Mouse (Mus musculus): ENCODE measurements at regions not wholly inside any gene's neighbourhood (a gene's known extent, or its start where the extent isn't known, plus 50 kb on each side); places are given as distances from the start of the nearest gene placed in this dataset.

GRCm38 (mm10) chr10:120576148-120576547, 99.9 kb upstream of the Hmga2 start:
- ATAC-seq (ENCODE audit: insufficient number of reproducible peaks, insufficient read depth, low FRiP score, low TSS enrichment), result no peak
- no peak overlapping the region for H3K27ac ChIP-seq
- no peak overlapping the region for H3K9ac ChIP-seq
- no peak overlapping the region for H3K4me2 ChIP-seq (replicated peaks)
- no peaks in the 10 kb centered on the region for H3K9me3 ChIP-seq
- no peaks in the 10 kb centered on the region for H3K27me3 ChIP-seq
- H3K36me3 ChIP-seq, result no peaks in the 10 kb centered on the region
- WGBS, result 17% methylated on average over 4 of the region's 4 CpGs
- H3K4me1 ChIP-seq, result 0 out of 2 replicates have a peak, but pooled peaks cover 14% of the 10 kb centered on the region
- H3K4me3 ChIP-seq, result no peak overlapping the region

- WGBS, result 3% methylated on average over 6 of the region's 6 CpGs
- Histone ChIP-seq H3K36me3 (no peaks in the 10 kb centered on the region), H3K27me3 (no peaks in the 10 kb centered on the region), H3K4me1 (0 out of 2 replicates have a peak, but pooled peaks cover 17% of the 10 kb centered on the region), H3K9ac (no peak overlapping the region), H3K4me3 (no peak overlapping the region), H3K9me3 (no peaks in the 10 kb centered on the region), H3K4me2 (replicated peaks) (0 out of 2 replicates have a peak overlapping the region, but pooled peaks have one; percentile 6), H3K27ac (no peak overlapping the region)
- no peak for ATAC-seq (ENCODE audit: insufficient number of reproducible peaks, insufficient read depth, low FRiP score, low TSS enrichment)
Measured at GRCm38 (mm10) chr10:120571340-120571739, 95.1 kb upstream of the Hmga2 start.

GRCm38 (mm10) chr10:120565992-120566391, 89.7 kb upstream of the Hmga2 start:
- WGBS, result 87% methylated on average over 4 of the region's 4 CpGs
- Histone ChIP-seq H3K36me3 (no peaks in the 10 kb centered on the region), H3K9me3 (no peaks in the 10 kb centered on the region), H3K4me1 (peaks cover 14% of the 10 kb centered on the region), H3K27ac (no peak overlapping the region), H3K4me3 (no peak overlapping the region), H3K27me3 (no peaks in the 10 kb centered on the region), H3K9ac (no peak overlapping the region), H3K4me2 (replicated peaks) (no peak overlapping the region)
- ATAC-seq (ENCODE audit: insufficient number of reproducible peaks, insufficient read depth, low FRiP score, low TSS enrichment), result no peak

GRCm38 (mm10) chr10:120564859-120565258, 88.6 kb upstream of the Hmga2 start:
- 0 out of 2 replicates have a peak, but pooled peaks cover 3% of the 10 kb centered on the region for H3K9me3 ChIP-seq
- no peaks in the 10 kb centered on the region for H3K36me3 ChIP-seq
- H3K4me1 ChIP-seq, result peaks cover 8% of the 10 kb centered on the region
- peak overlapping the region; percentile 45 for H3K4me2 ChIP-seq (replicated peaks)
- 20% methylated on average over 14 of the region's 14 CpGs for WGBS
- H3K27me3 ChIP-seq, result no peaks in the 10 kb centered on the region
- no peak; the same call in 1 of the 2 replicates for ATAC-seq (ENCODE audit: insufficient number of reproducible peaks, insufficient read depth, low FRiP score, low TSS enrichment)
- H3K27ac ChIP-seq, result 0 out of 2 replicates have a peak overlapping the region, but pooled peaks have one; percentile 8
- H3K4me3 ChIP-seq, result no peak overlapping the region
- H3K9ac ChIP-seq, result no peak overlapping the region

GRCm38 (mm10) chr10:120563926-120564325, 87.7 kb upstream of the Hmga2 start:
- Histone ChIP-seq H3K27ac (peak overlapping the region; percentile 32; the same call in 1 of the 2 replicates), H3K4me2 (replicated peaks) (no peak overlapping the region), H3K4me3 (no peak overlapping the region), H3K9ac (no peak overlapping the region), H3K9me3 (0 out of 2 replicates have a peak, but pooled peaks cover 3% of the 10 kb centered on the region), H3K4me1 (peaks cover 8% of the 10 kb centered on the region), H3K36me3 (no peaks in the 10 kb centered on the region), H3K27me3 (no peaks in the 10 kb centered on the region)
- 14% methylated on average over 10 of the region's 10 CpGs for whole genome bisulfite sequencing
- ATAC-seq (ENCODE audit: insufficient number of reproducible peaks, insufficient read depth, low FRiP score, low TSS enrichment), result no peak

- Histone ChIP-seq H3K9me3 (0 out of 2 replicates have a peak, but pooled peaks cover 3% of the 10 kb centered on the region), H3K9ac (no peak overlapping the region), H3K27ac (no peak overlapping the region), H3K4me3 (no peak overlapping the region), H3K27me3 (no peaks in the 10 kb centered on the region), H3K4me2 (replicated peaks) (no peak overlapping the region), H3K4me1 (peaks cover 8% of the 10 kb centered on the region), H3K36me3 (no peaks in the 10 kb centered on the region)
- no peak for ATAC-seq (ENCODE audit: insufficient number of reproducible peaks, insufficient read depth, low FRiP score, low TSS enrichment)
- 94% methylated on average over 5 of the region's 5 CpGs for WGBS
Measured at GRCm38 (mm10) chr10:120561821-120562220, 85.6 kb upstream of the Hmga2 start.

- H3K36me3 ChIP-seq, result no peaks in the 10 kb centered on the region
- H3K4me1 ChIP-seq, result peaks cover 3% of the 10 kb centered on the region; the same call in 1 of the 2 replicates
- H3K9ac ChIP-seq, result no peak overlapping the region
- peak overlapping the region; percentile 52; the same call in 1 of the 2 replicates for H3K27ac ChIP-seq
- ATAC-seq (ENCODE audit: insufficient number of reproducible peaks, insufficient read depth, low FRiP score, low TSS enrichment), result no peak
- 51% methylated on average over 10 of the region's 10 CpGs for WGBS
- H3K9me3 ChIP-seq, result 0 out of 2 replicates have a peak, but pooled peaks cover 3% of the 10 kb centered on the region
- no peak overlapping the region for H3K4me2 ChIP-seq (replicated peaks)
- H3K4me3 ChIP-seq, result no peak overlapping the region
- H3K27me3 ChIP-seq, result no peaks in the 10 kb centered on the region
Measured at GRCm38 (mm10) chr10:120557850-120558447, 81.7 kb upstream of the Hmga2 start.

GRCm38 (mm10) chr10:120556116-120556515, 79.8 kb upstream of the Hmga2 start:
- no peaks in the 10 kb centered on the region for H3K27me3 ChIP-seq
- peaks cover 10% of the 10 kb centered on the region; the same call in 1 of the 2 replicates for H3K4me1 ChIP-seq
- no peak overlapping the region for H3K4me2 ChIP-seq (replicated peaks)
- 76% methylated on average over 9 of the region's 9 CpGs for WGBS
- H3K4me3 ChIP-seq, result no peak overlapping the region
- H3K9me3 ChIP-seq, result 0 out of 2 replicates have a peak, but pooled peaks cover 3% of the 10 kb centered on the region
- no peak for ATAC-seq (ENCODE audit: insufficient number of reproducible peaks, insufficient read depth, low FRiP score, low TSS enrichment)
- no peak overlapping the region for H3K27ac ChIP-seq
- H3K9ac ChIP-seq, result no peak overlapping the region
- no peaks in the 10 kb centered on the region for H3K36me3 ChIP-seq

GRCm38 (mm10) chr10:120553097-120553453, 76.8 kb upstream of the Hmga2 start:
- under 1% methylated on average over 16 of the region's 16 CpGs for WGBS
- no peaks in the 10 kb centered on the region for H3K36me3 ChIP-seq
- H3K9me3 ChIP-seq, result no peaks in the 10 kb centered on the region
- H3K27me3 ChIP-seq, result no peaks in the 10 kb centered on the region
- H3K4me3 ChIP-seq, result peak overlapping the region; percentile 57
- H3K9ac ChIP-seq, result peak overlapping the region; percentile 68
- H3K4me1 ChIP-seq, result peaks cover 11% of the 10 kb centered on the region; the same call in 1 of the 2 replicates
- H3K4me2 ChIP-seq (replicated peaks), result peak overlapping the region; percentile 98
- ATAC-seq (ENCODE audit: insufficient number of reproducible peaks, insufficient read depth, low FRiP score, low TSS enrichment), result peak; percentile 42; the same call in 1 of the 2 replicates
- H3K27ac ChIP-seq, result peak overlapping the region; percentile 93

- peak; percentile 89 for ATAC-seq (ENCODE audit: insufficient number of reproducible peaks, insufficient read depth, low FRiP score, low TSS enrichment)
- H3K9ac ChIP-seq, result peak overlapping the region; percentile 68
- H3K4me1 ChIP-seq, result peaks cover 11% of the 10 kb centered on the region; the same call in 1 of the 2 replicates
- WGBS, result under 1% methylated on average over 56 of the region's 56 CpGs
- H3K36me3 ChIP-seq, result no peaks in the 10 kb centered on the region
- peak overlapping the region; percentile 93 for H3K27ac ChIP-seq
- H3K4me3 ChIP-seq, result peak overlapping the region; percentile 57
- H3K9me3 ChIP-seq, result no peaks in the 10 kb centered on the region
- peak overlapping the region; percentile 98 for H3K4me2 ChIP-seq (replicated peaks)
- H3K27me3 ChIP-seq, result no peaks in the 10 kb centered on the region
Measured at GRCm38 (mm10) chr10:120552341-120553096, 76.2 kb upstream of the Hmga2 start.

GRCm38 (mm10) chr10:120551851-120552281, 75.6 kb upstream of the Hmga2 start:
- Histone ChIP-seq H3K9ac (peak overlapping the region; percentile 68), H3K4me1 (peaks cover 11% of the 10 kb centered on the region; the same call in 1 of the 2 replicates), H3K4me3 (peak overlapping the region; percentile 57), H3K9me3 (no peaks in the 10 kb centered on the region), H3K27ac (peak overlapping the region; percentile 93), H3K36me3 (no peaks in the 10 kb centered on the region), H3K27me3 (no peaks in the 10 kb centered on the region), H3K4me2 (replicated peaks) (peak overlapping the region; percentile 98)
- WGBS, result under 1% methylated on average over 18 of the region's 18 CpGs
- ATAC-seq (ENCODE audit: insufficient number of reproducible peaks, insufficient read depth, low FRiP score, low TSS enrichment), result no peak
